Mouse (Mus musculus): ENCODE measurements around the gene Nkap.
"Not testable (repeated sequence)": the region's sequence is repeated elsewhere in the genome, so short reads cannot be mapped to it uniquely, and the experiment has no call there.

DNA sequence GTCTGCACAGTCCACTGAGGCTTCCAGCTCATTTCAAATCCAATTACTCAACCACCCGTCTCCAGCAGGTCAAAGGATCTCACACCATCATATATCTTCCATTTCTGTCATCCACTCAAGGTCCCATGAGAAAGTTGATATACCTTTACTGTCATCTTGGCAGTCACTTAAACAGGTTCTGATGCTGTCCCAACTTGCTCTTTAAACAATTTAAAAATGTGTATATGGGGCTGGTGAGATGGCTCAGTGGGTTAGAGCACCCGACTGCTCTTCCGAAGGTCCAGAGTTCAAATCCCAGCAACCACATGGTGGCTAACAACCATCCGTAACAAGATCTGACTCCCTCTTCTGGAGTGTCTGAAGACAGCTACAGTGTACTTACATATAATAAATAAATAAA is 46.2 kb upstream of the Nkap start:
- not testable (repeated sequence) for TF ChIP-seq CTCF, EP300 (IDR thresholded peaks at IDR 0.05; ENCODE audit: low read depth)
